Mouse (Mus musculus): ENCODE data around the gene Ncapd3. TPM values are rescaled to one million over a fixed set of nuclear protein-coding genes. Genes with fewer than 3 reads are reported as not detected.

The Ncapd3 gene
- polyA plus RNA-seq (2015; fragmentation: Illumina TruSeq; extraction: RNeasy Lipid Tissue Mini Kit (QIAGEN cat#74804); ENCODE audit: low read depth, low replicate concordance), result 19.8 TPM

GRCm38 (mm10) chr9:27029828-27030762 lies at the start of gene Ncapd3, which contains the start of gene Vps26b:
Gene Ncapd3 (plus strand): TSS chr9:27030175.
Gene Vps26b (minus strand): TSS chr9:27030065.

GRCm38 (mm10) chr9:26999461-27000395 lies 30.2 kb upstream of the Ncapd3 start, which contains the start of the genes Acad8 and Thyn1:
Gene Acad8 (minus strand): TSS chr9:26999566.
Gene Thyn1 (plus strand): TSS chr9:26999710.

Other genes starting within 250 kb of the Ncapd3 start
- 0.70 TPM for gene Glb1l2, start 223.7 kb upstream of the Ncapd3 start, polyA plus RNA-seq (2015; fragmentation: Illumina TruSeq; extraction: RNeasy Lipid Tissue Mini Kit (QIAGEN cat#74804); ENCODE audit: low read depth, low replicate concordance)
- not detected for gene Glb1l3, start 169.3 kb upstream of the Ncapd3 start, polyA plus RNA-seq (2015; fragmentation: Illumina TruSeq; extraction: RNeasy Lipid Tissue Mini Kit (QIAGEN cat#74804); ENCODE audit: low read depth, low replicate concordance)
- not detected for gene Gm1110, start 107.1 kb upstream of the Ncapd3 start, polyA plus RNA-seq (2015; fragmentation: Illumina TruSeq; extraction: RNeasy Lipid Tissue Mini Kit (QIAGEN cat#74804); ENCODE audit: low read depth, low replicate concordance)
- gene Acad8, start 30.6 kb upstream of the Ncapd3 start, polyA plus RNA-seq (2015; fragmentation: Illumina TruSeq; extraction: RNeasy Lipid Tissue Mini Kit (QIAGEN cat#74804); ENCODE audit: low read depth, low replicate concordance), result 29.4 TPM
- gene Thyn1, start 30.5 kb upstream of the Ncapd3 start, polyA plus RNA-seq (2015; fragmentation: Illumina TruSeq; extraction: RNeasy Lipid Tissue Mini Kit (QIAGEN cat#74804); ENCODE audit: low read depth, low replicate concordance), result 118 TPM
- 78.6 TPM for gene Vps26b, start 110 bp upstream of the Ncapd3 start, polyA plus RNA-seq (2015; fragmentation: Illumina TruSeq; extraction: RNeasy Lipid Tissue Mini Kit (QIAGEN cat#74804); ENCODE audit: low read depth, low replicate concordance)
- gene Jam3, start 125.2 kb downstream of the Ncapd3 start, polyA plus RNA-seq (2015; fragmentation: Illumina TruSeq; extraction: RNeasy Lipid Tissue Mini Kit (QIAGEN cat#74804); ENCODE audit: low read depth, low replicate concordance), result 56.0 TPM